Mouse (Mus musculus): ENCODE results near the gene Taf6.

GRCm38 (mm10) chr5:138199576-138199975 is 12.3 kb upstream of the Taf6 start:
- TF ChIP-seq CTCF (IDR thresholded peaks at IDR 0.05; ENCODE audit: borderline replicate concordance, extremely low read depth, insufficient read depth, insufficient read length) (peak; percentile 53; the same call in 1 of the 2 replicates), POLR2A (IDR thresholded peaks at IDR 0.05; ENCODE audit: borderline replicate concordance, extremely low read depth, insufficient read depth, insufficient read length, poor library complexity, severe bottlenecking) (no peak)
